Comparison of ENCODE assay signal across 10 mouse cellular contexts in genomic region chr4:101234753-101235152, GRCm38 (mm10). TPM values are rescaled to one million over a fixed set of nuclear protein-coding genes. Genes with fewer than 3 reads are reported as not detected.
A peak's percentile ranks its signal among the peaks of the same experiment; 100 is the strongest.
DNase-seq lines count a peak whose midpoint lies in the region; ATAC-seq lines count a peak whose summit lies in the region.
"Had no signal": no experiment of that assay in that cellular context is flagged by ENCODE, and none has a peak within 500 bp of the region (broad histone marks: within the 10 kb centered on the region; RNA-seq: fewer than 3 reads in every experiment).

No protein-coding gene starts in this region.

- no peaks in the 10 kb centered on the region for H3K36me3 ChIP-seq in hindbrain, embryonic 16.5 days (ENCODE audit: control insufficient read depth, insufficient read depth, low read length)
- H3K36me3 ChIP-seq in hindbrain, embryonic 14.5 days (replicated peaks; ENCODE audit: control insufficient read depth, insufficient read depth), result no peaks in the 10 kb centered on the region
- peaks cover 41% of the 10 kb centered on the region for H3K36me3 ChIP-seq in megakaryocyte, embryonic 14.5 days (replicated peaks; ENCODE audit: low read length)
- H3K36me3 ChIP-seq in liver, embryonic 13.5 days, result no peaks in the 10 kb centered on the region
- H3K36me3 ChIP-seq: midbrain, embryonic 10.5 days had no signal

- no peak for DNase-seq in hindbrain, embryonic 14.5 days (ENCODE audit: low spot score)
- DNase-seq in liver, embryonic 13.5 days, result no peak
- no peak for DNase-seq in thymus, postnatal 10 days (ENCODE audit: low spot score in 2 of 2)
- DNase-seq in lung, postnatal 4 days, result no peak
- DNase-seq: thymus, adult 18-20 months had no signal

- 70% methylated on average over 1 of the region's 1 CpGs for WGBS in hindbrain, embryonic 16.5 days
- WGBS in hindbrain, embryonic 14.5 days, result 89% methylated on average over 1 of the region's 1 CpGs
- WGBS in liver, embryonic 13.5 days (ENCODE audit: insufficient replicate concordance), result 64% methylated on average over 1 of the region's 1 CpGs

- peak; percentile 16; the same call in 1 of the 2 replicates for ATAC-seq in hindbrain, embryonic 16.5 days
- ATAC-seq in hindbrain, embryonic 14.5 days (ENCODE audit: low FRiP score), result no peak
- no peak for ATAC-seq in megakaryocyte, adult 5-6 weeks (ENCODE audit: poor library complexity, severe bottlenecking)
- ATAC-seq in liver, embryonic 13.5 days (ENCODE audit: low read depth), result no peak

- H3K9me3 ChIP-seq in hindbrain, embryonic 16.5 days (ENCODE audit: control insufficient read depth, low read length), result no peaks in the 10 kb centered on the region
- H3K9me3 ChIP-seq in hindbrain, embryonic 14.5 days (ENCODE audit: control insufficient read depth, low read length), result no peaks in the 10 kb centered on the region
- no peaks in the 10 kb centered on the region for H3K9me3 ChIP-seq in megakaryocyte, embryonic 14.5 days
- no peaks in the 10 kb centered on the region for H3K9me3 ChIP-seq in liver, embryonic 13.5 days (replicated peaks)
- H3K9me3 ChIP-seq: midbrain, embryonic 10.5 days had no signal

- no peaks in the 10 kb centered on the region; the same call in none of the 2 replicates for H3K4me1 ChIP-seq in hindbrain, embryonic 16.5 days (ENCODE audit: control insufficient read depth, insufficient read depth, low read depth, low read length)
- no peaks in the 10 kb centered on the region for H3K4me1 ChIP-seq in hindbrain, embryonic 14.5 days (replicated peaks; ENCODE audit: control insufficient read depth, insufficient read depth, low read length)
- peaks cover 97% of the 10 kb centered on the region for H3K4me1 ChIP-seq in megakaryocyte, embryonic 14.5 days
- H3K4me1 ChIP-seq in liver, embryonic 13.5 days (replicated peaks), result peaks cover 77% of the 10 kb centered on the region
- H3K4me1 ChIP-seq: midbrain, embryonic 10.5 days had no signal

- H3K4me2 ChIP-seq in hindbrain, embryonic 16.5 days (ENCODE audit: low read length), result no peak overlapping the region
- no peak overlapping the region for H3K4me2 ChIP-seq in hindbrain, embryonic 14.5 days (replicated peaks)
- peak overlapping the region; percentile 33; the same call in 1 of the 2 replicates for H3K4me2 ChIP-seq in liver, embryonic 13.5 days

- H3K4me3 ChIP-seq in hindbrain, embryonic 16.5 days (ENCODE audit: low read length), result no peak overlapping the region
- H3K4me3 ChIP-seq in hindbrain, embryonic 14.5 days (replicated peaks; ENCODE audit: low read length), result no peak overlapping the region
- peak overlapping the region; percentile 78 for H3K4me3 ChIP-seq in megakaryocyte, embryonic 14.5 days (replicated peaks)
- H3K4me3 ChIP-seq in liver, embryonic 13.5 days (replicated peaks), result no peak overlapping the region
- H3K4me3 ChIP-seq: erythroblast, embryonic 14.5 days; midbrain, embryonic 10.5 days had no signal

- H3K27me3 ChIP-seq in hindbrain, embryonic 16.5 days (replicated peaks; ENCODE audit: control insufficient read depth, insufficient read depth, low read length), result no peaks in the 10 kb centered on the region
- no peaks in the 10 kb centered on the region for H3K27me3 ChIP-seq in hindbrain, embryonic 14.5 days (ENCODE audit: control insufficient read depth, insufficient read depth, low read length)
- no peaks in the 10 kb centered on the region for H3K27me3 ChIP-seq in megakaryocyte, embryonic 14.5 days (replicated peaks)
- no peaks in the 10 kb centered on the region for H3K27me3 ChIP-seq in liver, embryonic 13.5 days

- no peak overlapping the region for H3K9ac ChIP-seq in hindbrain, embryonic 16.5 days (ENCODE audit: low read depth, low read length)
- H3K9ac ChIP-seq in hindbrain, embryonic 14.5 days, result no peak overlapping the region
- H3K9ac ChIP-seq in liver, embryonic 13.5 days, result no peak overlapping the region; the same call in 1 of the 2 replicates

- no peak overlapping the region for H3K27ac ChIP-seq in hindbrain, embryonic 16.5 days (ENCODE audit: low read depth, low read length)
- no peak overlapping the region for H3K27ac ChIP-seq in hindbrain, embryonic 14.5 days
- H3K27ac ChIP-seq in liver, embryonic 13.5 days, result peak overlapping the region; percentile 80
- H3K27ac ChIP-seq: midbrain, embryonic 10.5 days had no signal

RNA-seq across cellular contexts. Expression of gene Jak1, which starts 30.3 kb away (rescaled TPM):
- polyA plus RNA-seq in hindbrain, embryonic 16.5 days (2015; fragmentation: Nextera tagmentation; extraction: Ambion mirVana), result 89.4 and 103 TPM in 2 replicates
- 100 and 112 TPM in 2 replicates for polyA plus RNA-seq in hindbrain, embryonic 14.5 days (2014; fragmentation: Nextera tagmentation; extraction: Ambion mirVana)
- 60.1 and 80.6 TPM in 2 replicates for polyA plus RNA-seq in megakaryocyte, embryonic 14.5 days (2012; ENCODE audit: insufficient read depth, low replicate concordance)
- total RNA-seq in megakaryocyte, adult 5-6 weeks (2015), result 105 and 111 TPM in 2 replicates
- 92.7 and 98.5 TPM in 2 replicates for total RNA-seq in megakaryocyte, adult 5-6 weeks (2017)
- 41.0 and 52.5 TPM in 2 replicates for polyA plus RNA-seq in liver, embryonic 13.5 days (2015; fragmentation: Nextera tagmentation; extraction: Ambion mirVana)
